Mouse (Mus musculus) liver, embryonic 14.5 days (tissue): ENCODE data around the gene Ang. TPM values are rescaled to one million over a fixed set of nuclear protein-coding genes. Genes with fewer than 3 reads are reported as not detected.

Source experiments
- ATAC-seq: fragments of 200-750 bp; cut with Nextera tagmentation; 2 replicates; pipeline ENCODE4 v1.8.0; 2017; ENCODE audit warnings: moderate number of reproducible peaks, mild to moderate bottlenecking, moderate library complexity; ENCODE audit not compliant: insufficient read depth
- DNase-seq, 3 experiments: peaks; one replicate each; pipeline ENCODE4 v3.0.0-alpha.2; 2012 to 2013; ENCODE audit warnings: low read depth in 3 of 3, low spot score in 3 of 3
- H3K27ac ChIP-seq: fragments of 300-500 bp; sonication (generic); 2 replicates; pipeline ENCODE4 v1.5.1; 2014; ENCODE audit warnings: moderate library complexity, mild to moderate bottlenecking, control low read depth, inconsistent platforms
- H3K27me3 ChIP-seq: fragments of 300-500 bp; sonication (generic); 2 replicates; pipeline ENCODE4 v1.6.1; 2014; ENCODE audit warnings: mild to moderate bottlenecking, low read length, moderate library complexity; ENCODE audit not compliant: control insufficient read depth, insufficient read depth
- H3K36me3 ChIP-seq: fragments of 300-500 bp; sonication (generic); replicated peaks from 2 replicates; pipeline ENCODE4 v1.6.1; 2014; ENCODE audit warnings: low read depth; ENCODE audit not compliant: control insufficient read depth, insufficient read depth
- H3K4me1 ChIP-seq, 2 experiments: fragments of 200-500 bp in 1 of 2; fragments of 300-500 bp in 1 of 2; sonication (generic) in 1 of 2; replicated peaks; 2 replicates each; pipeline ENCODE4 v1.6.1; 2012 to 2014; ENCODE audit warnings: antibody characterized with exemption in 1 of 2, inconsistent platforms in 1 of 2, low read length in 1 of 2; ENCODE audit not compliant: control insufficient read depth in 2 of 2, insufficient read depth in 2 of 2
- H3K4me2 ChIP-seq: fragments of 300-500 bp; sonication (generic); 2 replicates; pipeline ENCODE4 v1.6.1; 2014; ENCODE audit warnings: low read depth, mild to moderate bottlenecking, control low read depth, moderate library complexity
- H3K4me3 ChIP-seq, 2 experiments: fragments of 200-500 bp in 1 of 2; fragments of 300-500 bp in 1 of 2; sonication (generic) in 1 of 2; 2 replicates each; pipeline ENCODE4 v1.5.1; 2012 to 2014; ENCODE audit warnings: low read depth in 2 of 2, low read length in 2 of 2, mild to moderate bottlenecking in 2 of 2, control low read depth in 1 of 2, inconsistent platforms in 1 of 2, moderate library complexity in 1 of 2; ENCODE audit not compliant: insufficient read depth in 1 of 2
- H3K9ac ChIP-seq: fragments of 300-500 bp; sonication (generic); replicated peaks from 2 replicates; pipeline ENCODE4 v1.6.1; 2014; ENCODE audit warnings: mild to moderate bottlenecking, control low read depth, moderate library complexity
- H3K9me3 ChIP-seq: fragments of 300-500 bp; sonication (generic); 2 replicates; pipeline ENCODE4 v1.6.1; 2016; ENCODE audit warnings: low read length, mixed read lengths; ENCODE audit not compliant: control insufficient read depth
- CTCF ChIP-seq: IDR thresholded peaks from 2 replicates; pipeline ENCODE4 v1.5.1; 2016; ENCODE audit warnings: antibody characterized with exemption, low read depth, control low read depth
- EP300 ChIP-seq: IDR thresholded peaks from 2 replicates; pipeline ENCODE4 v1.6.1; 2016; ENCODE audit warnings: antibody characterized with exemption, low read depth
- whole genome bisulfite sequencing: fragments of 180-500 bp; shearing (Covaris S2); extraction: QIAGEN DNeasy Blood & Tissue Kit; methylation state at CpG from one replicate; pipeline ENCODE4 v1.1.7; 2014; ENCODE audit not compliant: insufficient replicate concordance; 5-methylcytosine and 5-hydroxymethylcytosine counted together
- polyA plus RNA-seq, 2 experiments: library from polyadenylated mRNA; depleted of rRNA in 1 of 2; stranded (reverse) in 1 of 2; unstranded in 1 of 2; fragments of >200 nt; fragmentation: Nextera tagmentation in 1 of 2; extraction: Ambion mirVana in 1 of 2; gene quantifications; 2 replicates each; pipeline versions ENCODE4 v1.2.1 to v1.2.3; 2012 to 2014

The Ang gene
- polyA plus RNA-seq, 2 experiments: 3.4 to 5.4 TPM

DNA sequence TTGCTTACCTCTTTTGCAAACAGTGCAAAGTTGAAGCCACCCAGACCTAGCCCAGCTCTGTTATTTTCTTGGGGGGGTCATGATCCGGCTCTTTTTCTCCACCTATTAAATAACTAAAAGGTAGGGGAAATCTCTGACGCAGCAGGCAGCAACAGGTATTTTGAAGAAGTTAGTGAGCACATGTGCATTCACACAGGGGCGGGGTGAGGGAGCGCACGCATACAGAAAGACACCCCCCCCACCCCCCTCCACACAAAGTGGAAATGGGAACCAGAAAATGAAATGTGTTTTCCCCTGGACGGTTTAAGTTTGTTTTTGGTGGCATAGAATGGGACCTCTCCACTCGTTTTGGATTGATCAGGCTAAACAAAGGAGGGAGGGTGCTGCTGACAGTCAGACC lies 7.1 kb upstream of the Ang start:
- Histone ChIP-seq H3K4me2 (peak overlapping the region; percentile 72), H3K27me3 (peaks cover 6% of the 10 kb centered on the region), H3K27ac (no peak overlapping the region), H3K4me3 (peak overlapping the region; percentile 54 to 82), H3K4me1 (peaks cover 25 to 34% of the 10 kb centered on the region in 2 experiments), H3K36me3 (no peaks in the 10 kb centered on the region), H3K9ac (no peak overlapping the region), H3K9me3 (no peaks in the 10 kb centered on the region)
- TF ChIP-seq CTCF (no peak), EP300 (no peak)
- DNase-seq (no peak), ATAC-seq (no peak)
- 8% methylated on average over 7 of the region's 7 CpGs for WGBS

DNA sequence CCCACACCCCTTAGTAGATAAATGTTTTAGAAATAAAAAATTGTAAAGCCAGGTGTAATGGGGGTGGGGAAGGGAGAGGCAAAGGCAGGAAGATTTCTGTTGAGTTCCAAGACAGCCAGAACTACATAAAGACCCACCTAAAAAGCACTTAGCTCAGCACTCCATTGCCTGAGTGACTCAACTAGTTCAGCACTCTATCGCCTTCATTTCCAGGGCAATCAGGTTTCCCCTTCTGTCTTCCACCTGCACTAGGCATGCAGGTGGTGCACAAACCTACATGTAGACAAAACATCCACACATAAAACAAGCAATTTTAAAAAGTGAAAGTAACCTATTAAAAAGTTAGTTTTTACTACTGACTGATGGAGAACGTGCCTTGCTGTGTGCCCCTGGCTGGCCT lies 5.9 kb upstream of the Ang start:
- no peak for DNase-seq
- ATAC-seq: no peak
- Histone ChIP-seq H3K4me1 (peaks cover 25 to 34% of the 10 kb centered on the region in 2 experiments), H3K4me2 (peak overlapping the region; percentile 72), H3K36me3 (no peaks in the 10 kb centered on the region), H3K9ac (peak overlapping the region; percentile 18; the same call in 1 of the 2 replicates), H3K9me3 (no peaks in the 10 kb centered on the region), H3K27ac (no peak overlapping the region), H3K27me3 (peaks cover 6% of the 10 kb centered on the region), H3K4me3 (no peak overlapping the region)
- 73% methylated on average over 2 of the region's 2 CpGs for WGBS
- TF ChIP-seq CTCF: no peak
- no peak for TF ChIP-seq EP300

DNA sequence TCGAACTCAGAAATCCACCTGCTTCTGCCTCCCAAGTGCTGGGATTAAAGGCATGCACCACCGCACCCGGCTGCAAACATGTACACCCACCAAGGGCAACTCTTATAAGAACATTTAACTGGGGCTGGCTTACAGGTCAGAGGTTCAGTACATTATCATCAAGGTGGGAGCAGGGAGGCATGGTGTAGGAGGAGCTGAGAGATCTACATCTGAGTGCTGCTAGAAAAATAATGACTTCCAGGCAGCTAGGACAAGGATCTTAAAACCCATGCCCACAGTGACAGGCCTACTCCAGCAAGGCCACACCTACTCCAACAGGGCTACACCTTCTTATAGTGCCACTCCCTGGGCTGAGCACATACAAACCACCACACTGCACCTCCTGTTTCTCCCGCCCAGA lies 5.0 kb upstream of the Ang start:
- H3K27me3 ChIP-seq: peaks cover 6% of the 10 kb centered on the region
- no peak for TF ChIP-seq EP300
- no peak for TF ChIP-seq CTCF
- no peak overlapping the region for H3K27ac ChIP-seq
- no peak overlapping the region for H3K9ac ChIP-seq
- peaks cover 25 to 34% of the 10 kb centered on the region in 2 experiments for H3K4me1 ChIP-seq
- no peak overlapping the region for H3K4me2 ChIP-seq
- 63% methylated on average over 4 of the region's 4 CpGs for WGBS
- no peak for ATAC-seq
- no peaks in the 10 kb centered on the region for H3K36me3 ChIP-seq
- DNase-seq: no peak
- no peaks in the 10 kb centered on the region for H3K9me3 ChIP-seq
- no peak overlapping the region for H3K4me3 ChIP-seq

DNA sequence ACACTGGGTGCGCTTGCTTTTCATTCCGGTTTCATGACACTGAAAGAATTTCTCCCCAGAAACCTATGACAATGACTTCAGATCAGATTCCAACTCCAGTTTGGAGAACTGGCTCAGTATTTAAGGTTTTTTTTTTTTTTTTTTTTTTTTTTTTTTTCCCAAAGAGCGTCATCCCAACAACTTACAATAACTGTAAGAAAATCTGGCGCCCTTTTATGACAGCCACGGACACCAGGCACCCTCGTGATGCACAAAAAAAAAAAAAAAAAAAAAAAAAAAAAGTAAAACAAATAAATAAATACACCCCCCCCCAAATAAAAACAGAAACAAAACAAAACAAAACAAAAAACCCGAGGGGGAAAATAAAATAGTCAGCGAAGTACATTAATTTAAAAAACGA lies 3.2 kb upstream of the Ang start:
- Histone ChIP-seq H3K9me3 (no peaks in the 10 kb centered on the region), H3K4me3 (peak overlapping the region in 1 of 2 experiments; percentile 60; a peak in 3 of 4 replicates), H3K27me3 (peaks cover 6% of the 10 kb centered on the region), H3K4me2 (peak overlapping the region; percentile 96), H3K27ac (no peak overlapping the region), H3K9ac (no peak overlapping the region), H3K4me1 (peaks cover 32 to 43% of the 10 kb centered on the region in 2 experiments), H3K36me3 (no peaks in the 10 kb centered on the region)
- TF ChIP-seq CTCF (no peak), EP300 (no peak)
- DNase-seq (no peak), ATAC-seq (no peak)
- 14% methylated on average over 9 of the region's 9 CpGs for WGBS

DNA sequence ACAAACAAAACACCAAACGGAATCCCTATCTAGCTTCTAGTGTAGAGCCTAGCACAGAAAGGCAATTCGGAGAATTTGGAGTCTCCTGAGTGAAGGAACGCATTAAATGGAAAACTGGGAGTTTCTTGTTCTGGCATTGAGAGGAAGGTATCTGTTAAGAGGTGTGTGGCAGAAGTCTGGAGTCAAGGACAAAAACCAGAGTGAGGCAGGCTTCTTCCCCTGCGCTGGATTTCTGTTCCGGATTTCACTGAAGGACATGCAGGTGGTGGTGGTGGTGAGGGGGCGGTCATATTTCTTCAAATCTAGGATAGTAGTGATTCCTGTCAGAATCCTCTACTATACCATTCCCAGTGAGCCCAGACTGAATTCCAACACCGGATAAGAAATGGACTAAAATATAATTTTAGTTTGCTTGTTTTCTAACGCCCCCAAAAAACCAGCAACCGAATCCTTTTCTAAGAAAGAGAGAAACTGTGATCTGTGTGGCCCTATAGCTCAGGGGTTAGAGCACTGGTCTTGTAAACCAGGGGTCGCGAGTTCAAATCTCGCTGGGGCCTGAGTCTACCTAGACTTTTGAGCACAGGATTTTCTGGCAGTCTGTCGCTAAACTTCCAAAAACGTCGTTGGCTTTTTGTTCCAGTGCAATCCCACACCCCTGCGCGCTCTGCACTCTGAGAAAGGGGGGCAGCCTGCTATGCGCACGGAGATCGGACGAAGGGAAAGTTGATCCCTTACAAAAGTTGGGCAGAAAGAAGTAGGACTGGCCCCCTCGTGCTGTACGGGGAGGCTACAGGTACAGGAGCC lies 2.6 kb upstream of the Ang start:
- WGBS: under 1% methylated on average over 23 of the region's 23 CpGs

More for the DNA sequence above, 2.6 kb upstream of the Ang start:
- Histone ChIP-seq H3K4me2 (peak overlapping the region; percentile 96), H3K27ac (peak overlapping the region; percentile 66), H3K9me3 (no peaks in the 10 kb centered on the region), H3K27me3 (peaks cover 2% of the 10 kb centered on the region), H3K9ac (peak overlapping the region; percentile 73), H3K4me3 (peak overlapping the region; percentile 60 to 72), H3K36me3 (no peaks in the 10 kb centered on the region), H3K4me1 (peaks cover 32 to 40% of the 10 kb centered on the region in 2 experiments)
- DNase-seq (peak; percentile 65 to 69 (median 69)), ATAC-seq (peak; percentile 51)
- no peak for TF ChIP-seq EP300
- no peak for TF ChIP-seq CTCF
